Mouse (Mus musculus) kidney, postnatal 0 days (tissue): ENCODE results near the gene Clstn1. TPM values are rescaled to one million over a fixed set of nuclear protein-coding genes. Genes with fewer than 3 reads are reported as not detected.

Experiments used
- ATAC-seq: fragments of 200-750 bp; cut with Nextera tagmentation; replicated peaks from 2 replicates; pipeline ENCODE4 v1.8.0; 2017; ENCODE audit warnings: low read depth, moderate number of reproducible peaks, moderate TSS enrichment, moderate library complexity; ENCODE audit not compliant: low FRiP score
- DNase-seq: peaks from one replicate; pipeline ENCODE4 v3.0.0-alpha.2; 2016; ENCODE audit warnings: low spot score
- H3K27ac ChIP-seq: fragments of 300-500 bp; sonication (generic); 2 replicates; pipeline ENCODE4 v1.5.1; 2014; ENCODE audit warnings: mild to moderate bottlenecking
- H3K27me3 ChIP-seq: fragments of 300-500 bp; sonication (generic); 2 replicates; pipeline ENCODE4 v1.6.1; 2014; ENCODE audit warnings: low read length, mixed read lengths; ENCODE audit not compliant: insufficient read depth
- H3K36me3 ChIP-seq: fragments of 300-500 bp; sonication (generic); 2 replicates; pipeline ENCODE4 v1.6.1; 2014; ENCODE audit warnings: low read length, mixed read lengths; ENCODE audit not compliant: insufficient read depth
- H3K4me1 ChIP-seq: fragments of 300-500 bp; sonication (generic); replicated peaks from 2 replicates; pipeline ENCODE4 v1.6.1; 2014; ENCODE audit warnings: antibody characterized with exemption, low read length, mixed read lengths; ENCODE audit not compliant: insufficient read depth
- H3K4me2 ChIP-seq: fragments of 300-500 bp; sonication (generic); 2 replicates; pipeline ENCODE4 v1.6.1; 2014; ENCODE audit warnings: mild to moderate bottlenecking, low read length, moderate library complexity, mixed read lengths
- H3K4me3 ChIP-seq: fragments of 300-500 bp; sonication (generic); replicated peaks from 2 replicates; pipeline ENCODE4 v1.5.1; 2014; ENCODE audit warnings: low read depth, low read length
- H3K9ac ChIP-seq: fragments of 300-500 bp; sonication (generic); 2 replicates; pipeline ENCODE4 v1.6.1; 2014; ENCODE audit warnings: low read depth, low read length
- H3K9me3 ChIP-seq: fragments of 300-500 bp; sonication (generic); replicated peaks from 2 replicates; pipeline ENCODE4 v1.6.1; 2016; ENCODE audit warnings: low read length, inconsistent platforms, mixed read lengths
- CTCF ChIP-seq: IDR thresholded peaks from 2 replicates; pipeline ENCODE4 v1.5.1; 2016; ENCODE audit warnings: antibody characterized with exemption, low read depth, mild to moderate bottlenecking, moderate library complexity
- WGBS: fragments of 180-500 bp; shearing (Covaris S2); extraction: QIAGEN DNeasy Blood & Tissue Kit; methylation state at CpG from one replicate; pipeline ENCODE4 v1.1.7; 2014; 5-methylcytosine and 5-hydroxymethylcytosine counted together
- polyA plus RNA-seq: library from polyadenylated mRNA; unstranded; fragments of >200 nt; fragmentation: Nextera tagmentation; extraction: Ambion mirVana; gene quantifications from 2 replicates; pipeline ENCODE4 v1.2.1, GENCODE M21; 2015

Clstn1 gene
- polyA plus RNA-seq, 1 experiment from 2014 or later: 43.9 TPM

DNA sequence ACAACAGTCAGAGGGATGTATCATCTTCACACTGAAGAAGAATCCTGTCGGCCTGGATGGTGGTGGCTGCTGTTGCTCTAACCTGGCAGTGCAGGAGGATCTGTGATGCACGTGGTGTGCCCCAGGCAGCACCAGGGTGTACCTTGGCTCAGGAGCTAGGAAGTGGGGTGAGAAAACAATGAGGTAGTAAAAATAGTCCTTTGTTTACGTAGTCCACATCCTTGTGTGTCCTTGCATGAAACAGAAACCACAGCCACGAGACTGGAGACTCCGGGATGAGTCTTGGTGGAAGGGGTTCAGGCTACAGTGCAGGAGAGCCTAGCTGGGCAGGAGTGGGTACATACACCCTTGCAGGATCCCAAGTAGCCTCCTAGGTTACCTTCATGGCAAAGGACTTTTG is 15.1 kb upstream of the Clstn1 start:
- H3K27ac ChIP-seq: peak overlapping the region; percentile 62
- H3K27me3 ChIP-seq: no peaks in the 10 kb centered on the region
- WGBS: 51% methylated on average over 5 of the region's 5 CpGs
- no peak overlapping the region for H3K4me3 ChIP-seq
- H3K4me2 ChIP-seq: no peak overlapping the region
- no peak for ATAC-seq
- TF ChIP-seq CTCF: no peak
- no peaks in the 10 kb centered on the region for H3K9me3 ChIP-seq
- no peak overlapping the region for H3K9ac ChIP-seq
- no peak for DNase-seq
- H3K4me1 ChIP-seq: no peaks in the 10 kb centered on the region; the same call in none of the 2 replicates
- H3K36me3 ChIP-seq: no peaks in the 10 kb centered on the region

GRCm38 (mm10) chr4:149571651-149572149 is 14.6 kb upstream of the Clstn1 start:
- Histone ChIP-seq H3K27ac (peak overlapping the region; percentile 62), H3K9ac (no peak overlapping the region), H3K9me3 (no peaks in the 10 kb centered on the region), H3K36me3 (no peaks in the 10 kb centered on the region), H3K4me2 (no peak overlapping the region), H3K4me1 (no peaks in the 10 kb centered on the region; the same call in none of the 2 replicates), H3K4me3 (no peak overlapping the region), H3K27me3 (no peaks in the 10 kb centered on the region)
- DNase-seq: no peak
- peak; percentile 23; the same call in 1 of the 2 replicates for ATAC-seq
- no peak for TF ChIP-seq CTCF
- 33% methylated on average over 8 of the region's 8 CpGs for WGBS

GRCm38 (mm10) chr4:149572446-149572845 is 13.8 kb upstream of the Clstn1 start:
- no peaks in the 10 kb centered on the region for H3K27me3 ChIP-seq
- H3K9me3 ChIP-seq: no peaks in the 10 kb centered on the region
- H3K4me2 ChIP-seq: no peak overlapping the region
- no peaks in the 10 kb centered on the region; the same call in none of the 2 replicates for H3K4me1 ChIP-seq
- DNase-seq: no peak
- H3K36me3 ChIP-seq: no peaks in the 10 kb centered on the region
- no peak for TF ChIP-seq CTCF
- ATAC-seq: no peak
- H3K4me3 ChIP-seq: no peak overlapping the region
- no peak overlapping the region for H3K9ac ChIP-seq
- 46% methylated on average over 6 of the region's 9 CpGs for WGBS
- peak overlapping the region; percentile 47; the same call in 1 of the 2 replicates for H3K27ac ChIP-seq

- no peak for TF ChIP-seq CTCF
- DNase-seq (no peak), ATAC-seq (no peak)
- no peaks in the 10 kb centered on the region for H3K36me3 ChIP-seq
- H3K27me3 ChIP-seq: no peaks in the 10 kb centered on the region
- H3K27ac ChIP-seq: peak overlapping the region; percentile 38
- WGBS: 62% methylated on average over 8 of the region's 8 CpGs
- H3K4me3 ChIP-seq: no peak overlapping the region
- H3K4me2 ChIP-seq: no peak overlapping the region
- H3K9ac ChIP-seq: no peak overlapping the region
- no peaks in the 10 kb centered on the region for H3K9me3 ChIP-seq
- H3K4me1 ChIP-seq: no peaks in the 10 kb centered on the region; the same call in none of the 2 replicates
Observed at GRCm38 (mm10) chr4:149572851-149573250, 13.4 kb upstream of the Clstn1 start.

DNA sequence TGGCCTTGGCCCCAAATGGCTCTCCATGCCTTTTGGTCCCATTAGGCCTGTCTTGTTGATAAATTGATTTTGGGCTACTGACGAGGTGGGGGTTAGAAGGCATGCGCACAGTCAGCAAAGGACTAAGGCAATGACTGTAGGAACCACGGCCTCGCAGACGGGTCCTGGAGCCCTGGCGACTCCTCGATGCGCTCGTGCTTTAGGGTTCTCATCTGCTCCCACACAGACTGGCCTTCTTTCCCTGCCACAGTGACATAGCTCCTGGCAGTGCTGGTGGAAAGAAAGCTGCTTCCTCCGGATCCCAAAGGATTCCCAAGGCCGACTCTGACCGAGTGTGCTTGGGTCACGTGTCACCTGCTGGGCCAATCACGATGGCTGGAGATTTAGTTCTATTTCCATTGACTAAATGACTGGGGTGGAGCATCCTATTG is 11.9 kb upstream of the Clstn1 start:
- TF ChIP-seq CTCF: no peak
- no peak for DNase-seq
- no peaks in the 10 kb centered on the region for H3K9me3 ChIP-seq
- H3K27me3 ChIP-seq: no peaks in the 10 kb centered on the region
- WGBS: 71% methylated on average over 14 of the region's 14 CpGs
- no peaks in the 10 kb centered on the region for H3K36me3 ChIP-seq
- H3K4me1 ChIP-seq: no peaks in the 10 kb centered on the region; the same call in none of the 2 replicates
- H3K4me2 ChIP-seq: no peak overlapping the region
- ATAC-seq: no peak
- H3K4me3 ChIP-seq: no peak overlapping the region
- H3K9ac ChIP-seq: no peak overlapping the region
- H3K27ac ChIP-seq: no peak overlapping the region

DNA sequence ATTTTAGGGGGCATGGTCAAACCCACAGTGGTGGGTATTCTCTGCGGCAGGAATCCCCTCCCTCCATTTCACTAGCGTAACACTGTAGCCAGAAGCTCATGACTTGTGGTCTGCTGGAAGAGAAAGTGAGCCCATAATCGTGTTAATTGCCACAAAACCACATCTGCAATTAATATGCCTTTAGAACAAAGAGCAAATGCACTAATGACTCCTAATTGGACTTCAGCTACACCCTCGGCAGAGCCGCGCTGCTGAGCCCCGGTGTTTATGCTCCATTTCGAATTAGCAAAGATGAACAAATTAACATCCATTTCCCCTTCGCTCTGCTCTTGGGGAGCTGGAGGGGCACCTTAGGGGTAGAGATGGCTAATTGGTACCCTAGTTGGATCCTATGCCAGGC is 10.2 kb upstream of the Clstn1 start:
- Histone ChIP-seq H3K9me3 (no peaks in the 10 kb centered on the region), H3K36me3 (no peaks in the 10 kb centered on the region), H3K9ac (no peak overlapping the region), H3K4me2 (no peak overlapping the region), H3K4me3 (no peak overlapping the region), H3K4me1 (no peaks in the 10 kb centered on the region; the same call in none of the 2 replicates), H3K27me3 (no peaks in the 10 kb centered on the region), H3K27ac (no peak overlapping the region)
- no peak for DNase-seq
- WGBS: 83% methylated on average over 9 of the region's 9 CpGs
- no peak for TF ChIP-seq CTCF
- ATAC-seq: no peak
